Mouse (Mus musculus) heart, embryonic 10.5 days (tissue): ENCODE data around the gene Nme7. TPM values are rescaled to one million over a fixed set of nuclear protein-coding genes. Genes with fewer than 3 reads are reported as not detected.

Experiments used
- DNase-seq: peaks from one replicate; pipeline ENCODE4 v3.0.0-alpha.2; 2017; ENCODE audit warnings: low spot score
- H3K27ac ChIP-seq: fragments of 300-500 bp; sonication (generic); 2 replicates; pipeline ENCODE4 v1.5.1; 2016; ENCODE audit warnings: mild to moderate bottlenecking
- H3K27me3 ChIP-seq: fragments of 300-500 bp; sonication (generic); 2 replicates; pipeline ENCODE4 v1.6.1; 2016; ENCODE audit warnings: mild to moderate bottlenecking; ENCODE audit not compliant: poor library complexity, insufficient read depth, severe bottlenecking
- H3K36me3 ChIP-seq: fragments of 300-500 bp; sonication (generic); 2 replicates; pipeline ENCODE4 v1.6.1; 2016; ENCODE audit warnings: mild to moderate bottlenecking, moderate library complexity
- H3K4me1 ChIP-seq: fragments of 300-500 bp; sonication (generic); 2 replicates; pipeline ENCODE4 v1.6.1; 2016; ENCODE audit warnings: mild to moderate bottlenecking
- H3K4me3 ChIP-seq: fragments of 300-500 bp; sonication (generic); 2 replicates; pipeline ENCODE4 v1.5.1; 2016; ENCODE audit warnings: mild to moderate bottlenecking, moderate library complexity
- H3K9me3 ChIP-seq: fragments of 300-500 bp; sonication (generic); 2 replicates; pipeline ENCODE4 v1.6.1; 2016; ENCODE audit warnings: mild to moderate bottlenecking, moderate library complexity
- WGBS: fragments of 180-500 bp; shearing (Covaris S2); methylation state at CpG from one replicate; pipeline ENCODE4 v1.1.7; 2016; 5-methylcytosine and 5-hydroxymethylcytosine counted together
- polyA plus RNA-seq: library from polyadenylated mRNA; unstranded; fragments of >200 nt; fragmentation: Nextera tagmentation; extraction: Ambion mirVana; gene quantifications from 2 replicates; pipeline ENCODE4 v1.2.1, GENCODE M21; 2016

Nme7 gene
- 21.1 and 27.4 TPM in 2 replicates for polyA plus RNA-seq

- H3K4me3 ChIP-seq, result no peak within 1 kb of the TSS
- WGBS, result 87% methylated on average over 5 of the region's 5 CpGs
- DNase-seq, result no peak
- no peaks in the 10 kb centered on the region for H3K9me3 ChIP-seq
- H3K27ac ChIP-seq, result no peak within 1 kb of the TSS
- H3K4me1 ChIP-seq, result peaks cover 12% of the 10 kb centered on the region; the same call in 1 of the 2 replicates
- H3K27me3 ChIP-seq, result no peaks in the 10 kb centered on the region
- peaks cover 40% of the 10 kb centered on the region for H3K36me3 ChIP-seq
Observed at GRCm38 (mm10) chr1:164303821-164304220, at the start of gene Nme7. TSS of gene Nme7 (plus strand) at chr1:164304121.

- Histone ChIP-seq H3K9me3 (no peaks in the 10 kb centered on the region), H3K4me3 (no peak overlapping the region), H3K27ac (no peak overlapping the region), H3K27me3 (no peaks in the 10 kb centered on the region), H3K4me1 (peaks cover 17% of the 10 kb centered on the region), H3K36me3 (peaks cover 12% of the 10 kb centered on the region)
- WGBS, result 68% methylated on average over 3 of the region's 3 CpGs
- no peak for DNase-seq
Observed at GRCm38 (mm10) chr1:164254836-164255235, 49.1 kb upstream of the Nme7 start.

- no peak for DNase-seq
- H3K4me1 ChIP-seq, result no peaks in the 10 kb centered on the region
- WGBS, result 84% methylated on average over 16 of the region's 16 CpGs
- H3K4me3 ChIP-seq, result no peak overlapping the region
- no peaks in the 10 kb centered on the region for H3K9me3 ChIP-seq
- H3K27me3 ChIP-seq, result no peaks in the 10 kb centered on the region
- H3K27ac ChIP-seq, result no peak overlapping the region
- peaks cover 38% of the 10 kb centered on the region for H3K36me3 ChIP-seq
Observed at GRCm38 (mm10) chr1:164260171-164261028, 43.5 kb upstream of the Nme7 start.

- Histone ChIP-seq H3K27me3 (no peaks in the 10 kb centered on the region), H3K27ac (no peak overlapping the region), H3K4me1 (no peaks in the 10 kb centered on the region), H3K9me3 (no peaks in the 10 kb centered on the region), H3K36me3 (peaks cover 35% of the 10 kb centered on the region), H3K4me3 (no peak overlapping the region)
- WGBS, result 91% methylated on average over 7 of the region's 7 CpGs
- no peak for DNase-seq
Observed at GRCm38 (mm10) chr1:164261553-164261952, 42.4 kb upstream of the Nme7 start.

- Histone ChIP-seq H3K27ac (no peak overlapping the region), H3K4me3 (no peak overlapping the region), H3K4me1 (no peaks in the 10 kb centered on the region), H3K27me3 (no peaks in the 10 kb centered on the region), H3K36me3 (no peaks in the 10 kb centered on the region), H3K9me3 (no peaks in the 10 kb centered on the region)
- no peak for DNase-seq
- 84% methylated on average over 7 of the region's 7 CpGs for WGBS
Observed at GRCm38 (mm10) chr1:164270941-164271340, 33.0 kb upstream of the Nme7 start.

- H3K27ac ChIP-seq, result no peak overlapping the region
- DNase-seq, result no peak
- H3K27me3 ChIP-seq, result no peaks in the 10 kb centered on the region
- H3K9me3 ChIP-seq, result no peaks in the 10 kb centered on the region
- H3K4me3 ChIP-seq, result no peak overlapping the region
- H3K36me3 ChIP-seq, result no peaks in the 10 kb centered on the region
- H3K4me1 ChIP-seq, result no peaks in the 10 kb centered on the region
- 62% methylated on average over 6 of the region's 6 CpGs for WGBS
Observed at GRCm38 (mm10) chr1:164273659-164274058, 30.3 kb upstream of the Nme7 start.

- Histone ChIP-seq H3K36me3 (0 out of 2 replicates have a peak, but pooled peaks cover 3% of the 10 kb centered on the region), H3K27ac (peak within 1 kb of the TSS; percentile 82), H3K27me3 (no peaks in the 10 kb centered on the region), H3K4me3 (peak within 1 kb of the TSS; percentile 74), H3K4me1 (no peaks in the 10 kb centered on the region), H3K9me3 (no peaks in the 10 kb centered on the region)
- peak; percentile 97 for DNase-seq
- under 1% methylated on average over 31 of the region's 31 CpGs for WGBS
Observed at GRCm38 (mm10) chr1:164275455-164275954, 28.4 kb upstream of the Nme7 start, which contains the start of gene Ccdc181. TSS of gene Ccdc181 (plus strand) at chr1:164275585.

GRCm38 (mm10) chr1:164276552-164276951, 27.4 kb upstream of the Nme7 start:
- WGBS, result 88% methylated on average over 3 of the region's 3 CpGs
- Histone ChIP-seq H3K4me3 (no peak overlapping the region), H3K36me3 (0 out of 2 replicates have a peak, but pooled peaks cover 5% of the 10 kb centered on the region), H3K4me1 (no peaks in the 10 kb centered on the region), H3K27me3 (no peaks in the 10 kb centered on the region), H3K27ac (no peak overlapping the region), H3K9me3 (no peaks in the 10 kb centered on the region)
- DNase-seq, result no peak

GRCm38 (mm10) chr1:164279332-164279731, 24.6 kb upstream of the Nme7 start:
- WGBS, result 67% methylated on average over 4 of the region's 4 CpGs

GRCm38 (mm10) chr1:164284007-164284406, 19.9 kb upstream of the Nme7 start:
- 86% methylated on average over 3 of the region's 3 CpGs for WGBS
- Histone ChIP-seq H3K27me3 (no peaks in the 10 kb centered on the region), H3K36me3 (peaks cover 5% of the 10 kb centered on the region; the same call in 1 of the 2 replicates), H3K9me3 (no peaks in the 10 kb centered on the region), H3K4me3 (no peak overlapping the region), H3K4me1 (peaks cover 6% of the 10 kb centered on the region; the same call in 1 of the 2 replicates), H3K27ac (no peak overlapping the region)
- no peak for DNase-seq

More at GRCm38 (mm10) chr1:164279332-164279731, 24.6 kb upstream of the Nme7 start:
- Histone ChIP-seq H3K36me3 (peaks cover 5% of the 10 kb centered on the region; the same call in 1 of the 2 replicates), H3K9me3 (no peaks in the 10 kb centered on the region), H3K27ac (no peak overlapping the region), H3K4me1 (no peaks in the 10 kb centered on the region), H3K27me3 (no peaks in the 10 kb centered on the region), H3K4me3 (no peak overlapping the region)
- no peak for DNase-seq

- Histone ChIP-seq H3K27ac (no peak overlapping the region), H3K4me1 (peaks cover 6% of the 10 kb centered on the region; the same call in 1 of the 2 replicates), H3K4me3 (no peak overlapping the region), H3K36me3 (peaks cover 18% of the 10 kb centered on the region), H3K9me3 (no peaks in the 10 kb centered on the region), H3K27me3 (no peaks in the 10 kb centered on the region)
- WGBS, result 41% methylated on average over 15 of the region's 15 CpGs
- no peak for DNase-seq
Observed at GRCm38 (mm10) chr1:164287406-164287805, 16.5 kb upstream of the Nme7 start.

GRCm38 (mm10) chr1:164292040-164292439, 11.9 kb upstream of the Nme7 start:
- H3K36me3 ChIP-seq, result peaks cover 56% of the 10 kb centered on the region
- H3K9me3 ChIP-seq, result no peaks in the 10 kb centered on the region
- H3K4me3 ChIP-seq, result no peak overlapping the region
- 88% methylated on average over 5 of the region's 5 CpGs for WGBS
- H3K27ac ChIP-seq, result no peak overlapping the region
- no peaks in the 10 kb centered on the region for H3K4me1 ChIP-seq
- no peak for DNase-seq
- H3K27me3 ChIP-seq, result no peaks in the 10 kb centered on the region

- Histone ChIP-seq H3K27ac (no peak overlapping the region), H3K9me3 (no peaks in the 10 kb centered on the region), H3K4me1 (no peaks in the 10 kb centered on the region), H3K27me3 (no peaks in the 10 kb centered on the region), H3K36me3 (peaks cover 75% of the 10 kb centered on the region), H3K4me3 (no peak overlapping the region)
- WGBS, result 80% methylated on average over 6 of the region's 6 CpGs
- DNase-seq, result no peak
Observed at GRCm38 (mm10) chr1:164294071-164294470, 9.8 kb upstream of the Nme7 start.
